Mouse (Mus musculus): ENCODE measurements around the gene Enpp1.
A peak's percentile ranks its signal among the peaks of the same experiment; 100 is the strongest.

Gene Enpp1

DNA sequence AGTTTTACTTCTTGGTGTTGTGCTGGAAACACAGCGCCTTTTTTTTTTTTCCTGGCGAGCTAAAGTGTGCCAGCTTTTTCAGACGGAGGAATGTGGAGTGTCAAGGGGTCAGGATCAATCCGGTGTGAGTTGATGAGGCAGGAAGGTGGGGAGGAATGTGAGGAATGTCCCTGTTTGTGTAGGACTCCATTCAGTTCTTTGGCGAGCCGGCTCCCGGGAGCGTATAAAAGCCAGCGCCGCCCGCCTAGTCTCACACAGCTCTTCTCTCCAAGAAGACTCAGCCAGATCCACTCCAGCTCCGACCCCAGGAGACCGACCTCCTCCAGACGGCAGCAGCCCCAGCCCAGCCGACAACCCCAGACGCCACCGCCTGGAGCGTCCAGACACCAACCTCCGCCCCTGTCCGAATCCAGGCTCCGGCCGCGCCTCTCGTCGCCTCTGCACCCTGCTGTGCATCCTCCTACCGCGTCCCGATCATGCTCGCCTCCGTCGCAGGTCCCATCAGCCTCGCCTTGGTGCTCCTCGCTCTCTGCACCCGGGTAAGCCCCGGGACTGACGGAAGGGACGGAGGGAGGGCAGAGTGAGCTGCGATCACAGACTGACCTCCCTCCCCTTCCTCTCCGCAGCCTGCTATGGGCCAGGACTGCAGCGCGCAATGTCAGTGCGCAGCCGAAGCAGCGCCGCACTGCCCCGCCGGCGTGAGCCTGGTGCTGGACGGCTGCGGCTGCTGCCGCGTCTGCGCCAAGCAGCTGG, 116.5 kb downstream of the Enpp1 start, which contains the start of gene Ccn2:
TSS of gene Ccn2 (plus strand) at position 193 of the 753 bp plus-strand sequence.
- DNase-seq = peak; percentile 47 to 52

DNA sequence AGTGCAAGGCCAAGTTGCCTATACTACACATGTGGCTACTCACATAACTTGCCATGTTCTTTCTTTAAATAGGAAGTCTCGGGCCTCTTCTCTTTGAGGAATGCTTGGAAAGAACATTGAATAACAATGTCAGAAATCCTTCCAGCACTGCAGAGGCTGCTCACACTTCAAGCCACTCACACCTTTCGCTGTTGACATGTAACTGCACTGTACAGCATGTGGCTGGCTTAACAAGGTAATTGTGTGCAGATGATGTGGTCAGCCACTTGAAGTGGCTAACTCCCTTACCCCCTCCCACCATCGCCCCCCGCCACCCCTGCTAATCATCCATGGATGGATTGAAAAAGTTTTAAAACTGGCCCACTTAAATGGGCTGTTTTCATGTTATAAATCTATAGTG, 118.4 kb downstream of the Enpp1 start:
- DNase-seq = no peak

DNA sequence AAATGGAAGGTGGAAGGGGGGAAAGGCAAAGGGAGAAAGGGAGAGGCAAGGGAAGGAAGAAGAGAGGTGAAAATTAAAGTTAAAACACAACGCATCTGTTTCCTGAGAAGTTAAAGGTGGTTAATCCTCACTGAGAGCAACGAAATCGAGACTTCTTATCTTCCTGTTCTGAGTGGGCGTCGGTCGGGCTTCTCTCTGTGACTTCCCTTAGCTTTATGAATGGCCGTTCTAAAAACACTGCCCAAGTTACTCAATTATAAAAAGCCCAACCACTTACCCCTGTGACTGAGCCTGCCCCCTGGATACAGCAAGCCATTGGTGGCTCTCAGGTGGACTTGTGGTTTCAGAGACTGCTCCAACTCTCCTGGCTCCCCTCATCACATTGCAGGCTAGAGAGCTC, 119.0 kb downstream of the Enpp1 start:
- no peak for DNase-seq

DNA sequence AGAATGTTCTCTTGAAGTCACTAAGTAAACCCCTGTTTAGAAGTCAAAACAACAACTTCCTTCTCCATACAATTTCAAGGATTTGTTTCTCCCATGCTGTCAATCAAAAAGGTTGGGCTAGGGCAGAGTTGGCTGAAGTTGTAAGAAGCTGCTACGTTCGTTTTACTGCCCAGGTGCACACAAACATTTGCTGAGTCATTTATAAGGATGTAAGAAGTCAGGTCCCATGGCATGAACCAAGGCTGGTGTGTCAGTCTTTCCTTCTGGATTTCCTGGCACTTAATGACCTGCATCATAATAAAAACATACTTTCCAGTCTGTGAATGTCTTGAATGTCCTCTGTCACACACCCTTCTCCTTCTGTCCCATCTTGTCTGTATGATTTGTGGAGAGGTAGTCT, 119.6 kb downstream of the Enpp1 start:
- DNase-seq = no peak

DNA sequence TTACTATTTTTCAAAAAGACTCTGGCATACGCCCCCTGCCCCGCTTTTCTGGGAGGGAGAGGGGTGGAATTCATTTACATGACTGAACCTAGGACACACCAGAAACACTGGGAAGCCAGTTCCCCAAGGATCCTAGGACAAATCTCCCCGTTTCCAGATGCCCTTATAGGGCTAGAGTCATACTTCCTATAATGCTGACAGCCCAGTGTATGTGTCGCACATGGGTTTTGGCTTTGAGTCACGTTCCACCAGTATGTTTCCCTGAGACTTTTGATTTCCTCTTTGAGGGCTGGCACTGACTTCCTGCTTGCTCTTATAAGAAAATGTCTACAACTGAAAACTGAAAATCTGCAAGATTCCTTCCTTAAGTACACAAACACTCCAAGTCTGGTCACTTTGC, 120.2 kb downstream of the Enpp1 start:
- DNase-seq = no peak

DNA sequence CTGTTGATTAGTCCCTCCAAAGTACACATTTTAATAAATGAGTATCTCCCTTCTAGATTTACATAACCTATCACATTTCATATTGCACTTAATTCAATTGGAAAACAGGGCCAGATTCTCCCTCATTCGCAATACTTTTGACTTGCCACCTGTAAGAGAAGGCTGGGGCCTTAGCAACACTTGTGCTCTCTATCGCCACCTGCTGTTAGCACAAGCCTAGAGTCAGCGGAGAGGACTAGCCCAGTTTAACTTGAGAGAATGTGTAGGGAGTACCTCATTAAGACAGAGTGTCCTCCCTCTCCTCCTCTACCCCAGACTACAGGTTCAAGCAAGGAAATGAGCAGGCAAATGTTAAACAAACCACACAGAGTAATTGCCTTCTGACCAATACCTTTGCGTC, 120.8 kb downstream of the Enpp1 start:
- peak; percentile 69 to 86 for DNase-seq

DNA sequence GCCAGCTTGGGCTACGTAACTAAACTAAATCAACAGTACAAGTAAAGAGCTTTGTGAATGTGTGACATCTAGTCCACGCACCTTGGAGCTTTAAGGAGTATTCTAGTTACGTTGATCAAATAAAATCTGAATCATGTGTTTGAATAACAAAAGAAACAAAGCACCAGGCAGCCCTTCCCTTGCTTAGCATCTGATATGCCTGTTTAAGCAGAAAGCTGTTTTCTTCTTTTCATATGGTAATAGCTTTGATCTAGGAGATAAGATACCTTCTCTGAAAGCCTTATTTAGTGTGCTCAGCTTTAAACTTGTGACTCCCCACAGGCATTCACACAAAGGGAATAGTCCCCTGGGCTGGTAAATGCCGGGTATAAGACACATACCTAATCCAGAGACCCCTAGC, 121.4 kb downstream of the Enpp1 start:
- DNase-seq = no peak

DNA sequence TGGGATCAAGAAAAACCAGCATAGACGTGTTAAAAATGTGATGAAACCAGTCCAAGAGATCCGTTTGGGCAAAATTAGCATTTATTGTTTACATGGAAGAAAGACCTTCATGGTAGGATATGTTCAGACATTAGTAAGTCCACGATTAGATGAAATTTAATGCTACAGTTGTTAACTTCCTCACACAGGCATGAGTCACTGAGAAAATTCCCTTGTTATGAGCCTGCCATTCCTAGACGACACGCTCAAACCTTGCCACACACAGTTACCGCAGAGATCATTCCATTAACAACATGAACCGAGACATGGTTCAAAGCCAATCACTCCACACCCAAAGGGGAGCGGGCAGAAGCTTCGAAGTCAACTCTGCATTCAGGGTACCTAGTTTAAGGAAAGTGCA, 122.7 kb downstream of the Enpp1 start:
- DNase-seq = no peak

DNA sequence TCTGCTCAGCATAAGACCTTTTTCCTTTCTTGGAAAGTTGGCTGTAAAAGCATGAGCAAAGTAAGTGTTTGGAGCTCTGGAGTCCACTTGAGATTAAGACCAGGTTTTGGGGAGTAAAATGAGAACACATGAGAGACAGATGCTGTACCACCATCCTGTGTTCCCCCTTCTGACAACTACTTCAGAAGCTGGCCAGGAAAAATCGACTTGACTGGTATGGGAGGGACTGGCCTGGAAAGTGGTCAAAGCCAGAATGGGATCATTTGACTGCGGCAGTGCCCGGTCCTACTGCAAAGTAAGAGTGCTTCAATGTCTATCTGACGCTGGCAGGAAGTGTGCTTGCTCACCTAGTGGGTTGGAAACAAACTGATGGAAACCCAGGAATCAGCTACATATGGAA, 123.1 kb downstream of the Enpp1 start:
- no peak for DNase-seq
